In the genomic region with DNA sequence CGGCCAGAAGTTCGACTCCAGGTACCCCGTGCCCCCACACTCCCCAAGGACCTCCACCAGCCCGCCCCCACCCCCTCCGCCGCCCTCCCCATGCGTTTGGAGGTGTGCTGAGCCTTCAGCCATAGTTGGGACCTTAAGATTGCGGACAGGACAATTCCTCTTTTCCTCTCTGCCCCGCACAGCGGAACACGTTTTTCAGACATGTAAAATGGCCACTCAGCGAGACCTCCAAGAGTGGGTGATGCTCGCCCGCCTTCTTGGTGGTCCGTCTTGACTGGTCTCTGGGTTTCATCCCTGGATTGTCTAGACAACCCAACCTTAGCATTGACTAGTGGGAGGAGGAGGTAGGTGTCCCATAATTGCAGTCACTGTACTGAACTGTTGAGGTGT, we compare ENCODE assay signal across 9 mouse cellular contexts. TPM values are rescaled to one million over a fixed set of nuclear protein-coding genes. Genes with fewer than 3 reads are reported as not detected.
DNase-seq lines count a peak whose midpoint lies in the region; ATAC-seq and TF ChIP-seq lines count a peak whose summit lies in the region.
"Had no signal": no experiment of that assay in that cellular context is flagged by ENCODE, and none has a peak within 500 bp of the region (broad histone marks: within the 10 kb centered on the region; RNA-seq: fewer than 3 reads in every experiment).

No protein-coding gene starts in this region.

- peak overlapping the region; percentile 87 for H3K4me2 ChIP-seq in kidney, postnatal 0 days (ENCODE audit: low read length)
- H3K4me2 ChIP-seq in hindbrain, embryonic 12.5 days (replicated peaks): peak overlapping the region; percentile 65

- no peaks in the 10 kb centered on the region for H3K27me3 ChIP-seq in kidney, postnatal 0 days (ENCODE audit: insufficient read depth, low read length)
- no peaks in the 10 kb centered on the region for H3K27me3 ChIP-seq in hindbrain, embryonic 12.5 days
- peaks cover 16% of the 10 kb centered on the region for H3K27me3 ChIP-seq in megakaryocyte, embryonic 14.5 days (replicated peaks)

- peak overlapping the region; percentile 88 for H3K27ac ChIP-seq in kidney, postnatal 0 days
- H3K27ac ChIP-seq in hindbrain, embryonic 12.5 days: peak overlapping the region; percentile 19; the same call in 1 of the 2 replicates
- H3K27ac ChIP-seq: macrophage had no signal

- H3K4me3 ChIP-seq in kidney, postnatal 0 days (replicated peaks; ENCODE audit: low read depth, low read length): peak overlapping the region; percentile 66
- H3K4me3 ChIP-seq in hindbrain, embryonic 12.5 days: peak overlapping the region; percentile 49
- H3K4me3 ChIP-seq in megakaryocyte, embryonic 14.5 days (replicated peaks): peak overlapping the region; percentile 92

- ATAC-seq in kidney, postnatal 0 days (replicated peaks; ENCODE audit: low FRiP score, low read depth): 0 out of 2 replicates have a peak, but pooled peaks have one; percentile 1
- peak; percentile 23 for ATAC-seq in hindbrain, embryonic 12.5 days (ENCODE audit: low FRiP score)

- H3K9ac ChIP-seq in kidney, postnatal 0 days (ENCODE audit: low read depth, low read length): peak overlapping the region; percentile 83
- peak overlapping the region; percentile 60 for H3K9ac ChIP-seq in hindbrain, embryonic 12.5 days

- no peaks in the 10 kb centered on the region for H3K9me3 ChIP-seq in kidney, postnatal 0 days (replicated peaks; ENCODE audit: low read length)
- H3K9me3 ChIP-seq in hindbrain, embryonic 12.5 days (replicated peaks): no peaks in the 10 kb centered on the region
- H3K9me3 ChIP-seq in megakaryocyte, embryonic 14.5 days: no peaks in the 10 kb centered on the region

- H3K36me3 ChIP-seq in kidney, postnatal 0 days (ENCODE audit: insufficient read depth, low read length): no peaks in the 10 kb centered on the region
- no peaks in the 10 kb centered on the region for H3K36me3 ChIP-seq in hindbrain, embryonic 12.5 days
- H3K36me3 ChIP-seq in megakaryocyte, embryonic 14.5 days (replicated peaks; ENCODE audit: low read length): no peaks in the 10 kb centered on the region

- WGBS in kidney, postnatal 0 days: 2% methylated on average over 15 of the region's 15 CpGs
- 3% methylated on average over 15 of the region's 15 CpGs for WGBS in hindbrain, embryonic 12.5 days

- H3K4me1 ChIP-seq in kidney, postnatal 0 days (replicated peaks; ENCODE audit: insufficient read depth, low read length): no peaks in the 10 kb centered on the region
- H3K4me1 ChIP-seq in hindbrain, embryonic 12.5 days: peaks cover 6% of the 10 kb centered on the region; the same call in 1 of the 2 replicates
- peaks cover 11% of the 10 kb centered on the region for H3K4me1 ChIP-seq in megakaryocyte, embryonic 14.5 days

- DNase-seq in kidney, postnatal 0 days (ENCODE audit: low spot score): peak; percentile 40
- no peak for DNase-seq in kidney, adult 18-20 months
- DNase-seq in embryo, embryonic 10.5 days (ENCODE audit: low spot score): peak; percentile 66
- no peak for DNase-seq in cerebellum, postnatal 25 days
- DNase-seq in gastrocnemius, adult 8-10 months (ENCODE audit: low spot score in 2 of 2): no peak
- no peak for DNase-seq in left cerebral cortex, adult 11 months (ENCODE audit: low spot score)

- no peak for TF ChIP-seq CTCF in kidney, postnatal 0 days (IDR thresholded peaks at IDR 0.05; ENCODE audit: low read depth)

RNA-seq across cellular contexts. Expression of a gene that starts 0.5 kb away (rescaled TPM):
- polyA plus RNA-seq in kidney, postnatal 0 days (2015; fragmentation: Nextera tagmentation; extraction: Ambion mirVana): 104 and 113 TPM in 2 replicates
- 92.2 and 98.5 TPM in 2 replicates for polyA plus RNA-seq in hindbrain, embryonic 12.5 days (2016; fragmentation: Nextera tagmentation; extraction: Ambion mirVana)
- 0.94 TPM in 1 of 2 replicates, not detected in the other for polyA plus RNA-seq in megakaryocyte, embryonic 14.5 days (2012; ENCODE audit: insufficient read depth, low replicate concordance)
- total RNA-seq in gastrocnemius, adult 8-10 months (2022): 10 to 100 TPM; 58.9 to 65.0 (median 60.8) TPM

RNA-seq across cellular contexts. Expression of a gene that starts 34.8 kb away (rescaled TPM):
- polyA plus RNA-seq in kidney, postnatal 0 days (2015; fragmentation: Nextera tagmentation; extraction: Ambion mirVana): 16.0 TPM in 2 replicates
- polyA plus RNA-seq in hindbrain, embryonic 12.5 days (2016; fragmentation: Nextera tagmentation; extraction: Ambion mirVana): 38.6 and 43.2 TPM in 2 replicates
- 0.78 and 2.1 TPM in 2 replicates for polyA plus RNA-seq in megakaryocyte, embryonic 14.5 days (2012; ENCODE audit: insufficient read depth, low replicate concordance)
- total RNA-seq in gastrocnemius, adult 8-10 months (2022): 10 to 100 TPM; 22.5 to 29.1 (median 23.6) TPM

Comparison
In these comparisons a context has a peak if more than half of its experiments do, and no peak if none do; other contexts are left out.
1. DNase-seq: peak in kidney, postnatal 0 days (single experiment) and embryo, embryonic 10.5 days (single experiment); none in kidney, adult 18-20 months (single experiment), cerebellum, postnatal 25 days (0 of 2), gastrocnemius, adult 8-10 months (0 of 2) and left cerebral cortex, adult 11 months (single experiment).
2. RNA of a gene that starts 0.5 kb away (polyA plus RNA-seq): 104 to 113 TPM in kidney, postnatal 0 days and 92.2 to 98.5 TPM in hindbrain, embryonic 12.5 days; 0.94 TPM in megakaryocyte, embryonic 14.5 days; every median in the first group is over 10 times any median in the second.
3. Peak in every context shown above with its lines, with median percentiles within 50 percentile points of each other: H3K4me3 ChIP-seq.